Comparison of ENCODE assay signal across 8 mouse cellular contexts in the genomic region with DNA sequence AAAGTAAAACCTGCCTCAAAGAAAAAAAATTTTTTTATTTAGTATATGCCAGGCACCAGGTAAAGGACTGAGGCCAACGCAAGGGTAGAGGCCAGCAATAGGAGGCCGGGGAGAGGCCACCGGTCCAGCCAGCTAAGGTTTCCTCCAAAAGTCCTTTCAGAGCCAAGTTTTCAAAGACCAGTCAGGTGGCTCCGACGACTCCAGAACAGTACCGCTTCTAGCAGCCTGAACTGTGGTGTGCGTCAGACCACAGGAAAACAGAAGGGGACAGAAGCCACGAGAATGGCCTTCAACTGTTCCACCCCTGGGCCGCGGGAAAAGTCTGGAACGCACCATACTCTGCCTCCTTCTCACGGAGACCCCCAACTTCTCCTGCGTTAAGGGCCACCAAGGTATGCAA. TPM values are rescaled to one million over a fixed set of nuclear protein-coding genes. Genes with fewer than 3 reads are reported as not detected.
A peak's percentile ranks its signal among the peaks of the same experiment; 100 is the strongest.
DNase-seq lines count a peak whose midpoint lies in the region; ATAC-seq and TF ChIP-seq lines count a peak whose summit lies in the region.

No protein-coding gene starts in this region.

- no peak for ATAC-seq in hindbrain, postnatal 0 days
- ATAC-seq in liver, embryonic 15.5 days (ENCODE audit: insufficient read depth): no peak
- no peak for ATAC-seq in megakaryocyte-erythroid progenitor cell, adult 5-6 weeks (replicated peaks; ENCODE audit: low FRiP score, low TSS enrichment, poor library complexity, severe bottlenecking)

- peak overlapping the region; percentile 83 for H3K4me3 ChIP-seq in heart, adult 2 months
- H3K4me3 ChIP-seq in embryonic facial prominence, embryonic 10.5 days: peak overlapping the region; percentile 77
- peak overlapping the region; percentile 75 for H3K4me3 ChIP-seq in hindbrain, postnatal 0 days (ENCODE audit: low read length)
- H3K4me3 ChIP-seq in liver, embryonic 15.5 days (replicated peaks): peak overlapping the region; percentile 68

- peak overlapping the region; percentile 93 for H3K4me2 ChIP-seq in hindbrain, postnatal 0 days (ENCODE audit: low read depth, low read length)
- peak overlapping the region; percentile 86 for H3K4me2 ChIP-seq in liver, embryonic 15.5 days

- no peaks in the 10 kb centered on the region for H3K36me3 ChIP-seq in heart, adult 2 months (ENCODE audit: control insufficient read depth, insufficient read depth, low read length)
- no peaks in the 10 kb centered on the region for H3K36me3 ChIP-seq in embryonic facial prominence, embryonic 10.5 days (replicated peaks)
- no peaks in the 10 kb centered on the region for H3K36me3 ChIP-seq in hindbrain, postnatal 0 days (ENCODE audit: insufficient read depth, low read length)
- no peaks in the 10 kb centered on the region for H3K36me3 ChIP-seq in liver, embryonic 15.5 days (replicated peaks)

- no peaks in the 10 kb centered on the region for H3K9me3 ChIP-seq in embryonic facial prominence, embryonic 10.5 days
- H3K9me3 ChIP-seq in hindbrain, postnatal 0 days (ENCODE audit: low read length): no peaks in the 10 kb centered on the region
- no peaks in the 10 kb centered on the region for H3K9me3 ChIP-seq in liver, embryonic 15.5 days (replicated peaks)

- intact Hi-C loops in heart, adult 2 months (cut with DNase I): loop anchor here (1.0 to 10.0 kb wide), 2 partner anchors 46 to 382 kb away; partner anchors contain the start of genes Osbpl10 and Stt3b
- intact Hi-C loops in heart, postnatal 25 days (cut with DNase I): loop anchor here (10.0 kb wide), 1 partner anchor 288 kb away; the partner anchor contains the start of gene Cnot10

- peak overlapping the region; percentile 87 for H3K9ac ChIP-seq in heart, adult 2 months (ENCODE audit: low read depth, low read length)
- peak overlapping the region; percentile 76 for H3K9ac ChIP-seq in hindbrain, postnatal 0 days (replicated peaks; ENCODE audit: low read length)
- H3K9ac ChIP-seq in liver, embryonic 15.5 days: peak overlapping the region; percentile 62; the same call in 1 of the 2 replicates

- no peak for TF ChIP-seq EP300 in heart, adult 2 months (IDR thresholded peaks at IDR 0.05; ENCODE audit: insufficient read depth, low read depth, low read length)

- no peaks in the 10 kb centered on the region for H3K27me3 ChIP-seq in heart, adult 2 months (ENCODE audit: control insufficient read depth, insufficient read depth, low read length)
- H3K27me3 ChIP-seq in embryonic facial prominence, embryonic 10.5 days (replicated peaks; ENCODE audit: low read depth, poor library complexity, severe bottlenecking): 0 out of 2 replicates have a peak, but pooled peaks cover 7% of the 10 kb centered on the region
- no peaks in the 10 kb centered on the region for H3K27me3 ChIP-seq in hindbrain, postnatal 0 days (ENCODE audit: insufficient read depth, low read length)
- no peaks in the 10 kb centered on the region for H3K27me3 ChIP-seq in liver, embryonic 15.5 days

- no peak for TF ChIP-seq CTCF in heart, adult 2 months (IDR thresholded peaks at IDR 0.05)
- TF ChIP-seq CTCF in hindbrain, postnatal 0 days (IDR thresholded peaks at IDR 0.05; ENCODE audit: low read depth): no peak

- H3K4me1 ChIP-seq in heart, adult 2 months (ENCODE audit: control insufficient read depth, insufficient read depth, low read length): peaks cover 8% of the 10 kb centered on the region
- H3K4me1 ChIP-seq in embryonic facial prominence, embryonic 10.5 days: peaks cover 30% of the 10 kb centered on the region
- peaks cover 6% of the 10 kb centered on the region; the same call in 1 of the 2 replicates for H3K4me1 ChIP-seq in hindbrain, postnatal 0 days (ENCODE audit: insufficient read depth, low read length)
- H3K4me1 ChIP-seq in liver, embryonic 15.5 days (replicated peaks): peaks cover 23% of the 10 kb centered on the region

- peak overlapping the region; percentile 89 for H3K27ac ChIP-seq in heart, adult 2 months
- H3K27ac ChIP-seq in embryonic facial prominence, embryonic 10.5 days (replicated peaks): 0 out of 2 replicates have a peak overlapping the region, but pooled peaks have one; percentile 81
- no peak overlapping the region for H3K27ac ChIP-seq in hindbrain, postnatal 0 days
- no peak overlapping the region for H3K27ac ChIP-seq in liver, embryonic 15.5 days (replicated peaks)

- TF ChIP-seq POLR2A in heart, adult 2 months (IDR thresholded peaks at IDR 0.05; ENCODE audit: insufficient read depth, low read depth, low read length): no peak

- no peaks in the 10 kb centered on the region for H3K79me2 ChIP-seq in heart, adult 2 months (replicated peaks; ENCODE audit: control insufficient read depth, insufficient read depth, low read length)

- WGBS in heart, adult 2 months: 12% methylated on average over 13 of the region's 13 CpGs
- 23% methylated on average over 13 of the region's 13 CpGs for WGBS in embryonic facial prominence, embryonic 10.5 days
- WGBS in hindbrain, postnatal 0 days: 18% methylated on average over 13 of the region's 13 CpGs
- WGBS in liver, embryonic 15.5 days (ENCODE audit: insufficient replicate concordance): 12% methylated on average over 13 of the region's 13 CpGs

- peak in 1 of 2 experiments; percentile 10 for DNase-seq in heart, adult 2 months
- no peak for DNase-seq in heart, postnatal 25 days (ENCODE audit: low spot score)
- peak; percentile 16 for DNase-seq in embryonic facial prominence, embryonic 10.5 days (ENCODE audit: low spot score)
- no peak for DNase-seq in hindbrain, postnatal 0 days (ENCODE audit: low spot score)
- no peak for DNase-seq in left cerebral cortex, adult 11 months (ENCODE audit: low spot score)
- no peak for DNase-seq in frontal cortex, postnatal 25 days (ENCODE audit: low spot score in 2 of 2)

RNA-seq across cellular contexts. Expression of gene Gpd1l, which starts 1.2 kb away (rescaled TPM):
- 10 to 100 TPM; 36.9 to 42.0 TPM for total RNA-seq in heart, adult 2 months (2021)
- 33.3 and 59.3 TPM in 2 replicates for polyA plus RNA-seq in heart, adult 2 months (2012; rRNA removed)
- total RNA-seq in heart, postnatal 25 days (2021): 10 to 100 TPM; 42.1 to 45.1 TPM
- polyA plus RNA-seq in embryonic facial prominence, embryonic 10.5 days (2016; fragmentation: Nextera tagmentation; extraction: Ambion mirVana): 14.8 and 15.2 TPM in 2 replicates
- 75.9 and 79.3 TPM in 2 replicates for total RNA-seq in hindbrain, postnatal 0 days (2014; rRNA removed)
- 35.7 and 40.9 TPM in 2 replicates for polyA plus RNA-seq in hindbrain, postnatal 0 days (2015; fragmentation: Nextera tagmentation; extraction: Ambion mirVana)
- 6.4 and 6.6 TPM in 2 replicates for polyA plus RNA-seq in liver, embryonic 15.5 days (2015; fragmentation: Nextera tagmentation; extraction: Ambion mirVana)
- 19.1 and 21.5 TPM in 2 replicates for total RNA-seq in megakaryocyte-erythroid progenitor cell, adult 5-6 weeks (2014; fragmentation: Nextera tagmentation)
- total RNA-seq in megakaryocyte-erythroid progenitor cell, adult 5-6 weeks (2017): 17.3 and 19.5 TPM in 2 replicates

RNA-seq across cellular contexts. Expression of gene Osbpl10, which starts 45.8 kb away (rescaled TPM):
- 1 to 10 TPM; 2.0 to 3.4 TPM for total RNA-seq in heart, adult 2 months (2021)
- polyA plus RNA-seq in heart, adult 2 months (2012; rRNA removed): 0.88 and 1.4 TPM in 2 replicates
- 1 to 10 TPM; 3.4 to 3.5 TPM for total RNA-seq in heart, postnatal 25 days (2021)
- polyA plus RNA-seq in embryonic facial prominence, embryonic 10.5 days (2016; fragmentation: Nextera tagmentation; extraction: Ambion mirVana): 1.1 and 1.3 TPM in 2 replicates
- total RNA-seq in hindbrain, postnatal 0 days (2014; rRNA removed): 18.2 and 22.5 TPM in 2 replicates
- 3.0 and 3.3 TPM in 2 replicates for polyA plus RNA-seq in hindbrain, postnatal 0 days (2015; fragmentation: Nextera tagmentation; extraction: Ambion mirVana)
- polyA plus RNA-seq in liver, embryonic 15.5 days (2015; fragmentation: Nextera tagmentation; extraction: Ambion mirVana): 0.12 and 0.20 TPM in 2 replicates
- total RNA-seq in megakaryocyte-erythroid progenitor cell, adult 5-6 weeks (2014; fragmentation: Nextera tagmentation): 0.50 TPM in 1 of 2 replicates, not detected in the other
- total RNA-seq in megakaryocyte-erythroid progenitor cell, adult 5-6 weeks (2017): 0.53 and 1.8 TPM in 2 replicates

RNA-seq across cellular contexts. Expression of gene Rps27rt, which starts 49.9 kb away (rescaled TPM):
- 10 to 100 TPM; 14.3 to 32.5 TPM for total RNA-seq in heart, adult 2 months (2021)
- 23.0 and 46.7 TPM in 2 replicates for polyA plus RNA-seq in heart, adult 2 months (2012; rRNA removed)
- 10 to 100 TPM; 15.7 to 22.9 TPM for total RNA-seq in heart, postnatal 25 days (2021)
- polyA plus RNA-seq in embryonic facial prominence, embryonic 10.5 days (2016; fragmentation: Nextera tagmentation; extraction: Ambion mirVana): 232 and 250 TPM in 2 replicates
- 32.8 and 182 TPM in 2 replicates for total RNA-seq in hindbrain, postnatal 0 days (2014; rRNA removed)
- 281 and 288 TPM in 2 replicates for polyA plus RNA-seq in hindbrain, postnatal 0 days (2015; fragmentation: Nextera tagmentation; extraction: Ambion mirVana)
- 111 and 184 TPM in 2 replicates for polyA plus RNA-seq in liver, embryonic 15.5 days (2015; fragmentation: Nextera tagmentation; extraction: Ambion mirVana)
- 295 and 358 TPM in 2 replicates for total RNA-seq in megakaryocyte-erythroid progenitor cell, adult 5-6 weeks (2014; fragmentation: Nextera tagmentation)
- 148 and 204 TPM in 2 replicates for total RNA-seq in megakaryocyte-erythroid progenitor cell, adult 5-6 weeks (2017)

Comparison
In these comparisons a context has a peak if more than half of its experiments do, and no peak if none do; other contexts are left out.
1. H3K27ac ChIP-seq: peak in heart, adult 2 months (single experiment) and embryonic facial prominence, embryonic 10.5 days (single experiment); none in hindbrain, postnatal 0 days (single experiment) and liver, embryonic 15.5 days (single experiment).
2. Peak in every context shown above with its lines, with median percentiles within 50 percentile points of each other: H3K4me3 ChIP-seq and H3K9ac ChIP-seq.